8 mouse cellular contexts compared by ENCODE assay signal in the genomic region with DNA sequence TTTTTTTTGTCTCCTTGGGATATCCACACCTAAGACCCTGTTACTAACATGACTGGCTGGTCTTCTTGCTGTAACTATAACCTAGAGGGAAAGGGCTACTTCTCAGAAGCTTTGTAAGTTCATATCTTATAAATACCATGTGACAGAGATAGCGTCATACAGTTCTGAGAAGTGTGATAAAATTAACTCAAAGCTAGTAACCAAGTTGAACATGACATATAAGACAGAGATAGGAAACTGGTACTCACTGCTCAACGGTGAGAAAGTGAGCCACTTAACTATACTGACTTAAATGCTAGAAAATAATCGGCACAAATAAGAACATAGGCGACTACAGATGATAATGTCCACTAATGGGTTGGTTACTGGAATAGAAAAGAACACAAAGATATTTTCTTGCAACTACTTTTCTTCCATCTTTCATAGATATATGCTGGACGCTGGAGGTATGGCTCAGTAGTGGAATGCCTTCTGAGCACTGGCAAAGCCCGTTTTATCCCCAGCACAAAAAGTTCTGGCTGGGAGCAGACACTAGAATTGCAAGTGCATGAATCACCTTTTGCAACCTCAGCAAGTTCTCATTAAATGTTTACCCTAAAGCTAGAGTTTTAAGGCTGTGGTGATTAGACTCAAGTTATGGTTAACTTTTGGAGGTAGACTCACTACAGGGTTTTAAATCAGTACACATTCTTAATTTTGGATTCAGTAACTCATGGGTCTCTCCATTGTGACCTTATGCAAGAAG. TPM values are rescaled to one million over a fixed set of nuclear protein-coding genes. Genes with fewer than 3 reads are reported as not detected.
DNase-seq lines count a peak whose midpoint lies in the region; ATAC-seq and TF ChIP-seq lines count a peak whose summit lies in the region.
"Had no signal": no experiment of that assay in that cellular context is flagged by ENCODE, and none has a peak within 500 bp of the region (broad histone marks: within the 10 kb centered on the region; RNA-seq: fewer than 3 reads in every experiment).

No protein-coding gene starts in this region.

- H3K4me1 ChIP-seq in lung, postnatal 0 days (ENCODE audit: insufficient read depth, low read depth, low read length), result peaks cover 4% of the 10 kb centered on the region; the same call in 1 of the 2 replicates
- H3K4me1 ChIP-seq in forebrain, embryonic 11.5 days (replicated peaks; ENCODE audit: control insufficient read depth, insufficient read depth, low read length), result peaks cover 2% of the 10 kb centered on the region; the same call in 1 of the 2 replicates
- H3K4me1 ChIP-seq in limb, embryonic 15.5 days, result peaks cover 22% of the 10 kb centered on the region

- ATAC-seq in lung, postnatal 0 days, result no peak
- ATAC-seq in forebrain, embryonic 11.5 days (replicated peaks; ENCODE audit: low FRiP score), result no peak
- no peak for ATAC-seq in limb, embryonic 15.5 days (ENCODE audit: insufficient number of reproducible peaks, low FRiP score, low TSS enrichment, low read depth)

- H3K9me3 ChIP-seq in lung, postnatal 0 days (ENCODE audit: low read length), result no peaks in the 10 kb centered on the region
- H3K9me3 ChIP-seq in forebrain, embryonic 11.5 days (ENCODE audit: control insufficient read depth, low read length), result no peaks in the 10 kb centered on the region
- no peaks in the 10 kb centered on the region for H3K9me3 ChIP-seq in limb, embryonic 15.5 days

- no peak overlapping the region for H3K27ac ChIP-seq in lung, postnatal 0 days (ENCODE audit: low read length)
- no peak overlapping the region for H3K27ac ChIP-seq in forebrain, embryonic 11.5 days (ENCODE audit: low read depth, low read length)
- no peak overlapping the region for H3K27ac ChIP-seq in limb, embryonic 15.5 days

- WGBS in lung, postnatal 0 days, result 64% methylated on average over 6 of the region's 6 CpGs
- 85% methylated on average over 6 of the region's 6 CpGs for WGBS in forebrain, embryonic 11.5 days
- 75% methylated on average over 6 of the region's 6 CpGs for WGBS in limb, embryonic 15.5 days

- no peak for TF ChIP-seq CTCF in lung, postnatal 0 days (IDR thresholded peaks at IDR 0.05)

- no peak overlapping the region for H3K4me3 ChIP-seq in lung, postnatal 0 days (ENCODE audit: low read depth, low read length)
- H3K4me3 ChIP-seq in forebrain, embryonic 11.5 days (ENCODE audit: low read depth, low read length), result no peak overlapping the region; the same call in 1 of the 2 replicates
- peak overlapping the region; percentile 97 for H3K4me3 ChIP-seq in limb, embryonic 15.5 days

- no peaks in the 10 kb centered on the region for H3K27me3 ChIP-seq in lung, postnatal 0 days (replicated peaks; ENCODE audit: insufficient read depth, low read length)
- no peaks in the 10 kb centered on the region for H3K27me3 ChIP-seq in forebrain, embryonic 11.5 days (ENCODE audit: control insufficient read depth, insufficient read depth, low read length)
- no peaks in the 10 kb centered on the region for H3K27me3 ChIP-seq in limb, embryonic 15.5 days

- H3K4me2 ChIP-seq in lung, postnatal 0 days (replicated peaks; ENCODE audit: low read depth, low read length), result peak overlapping the region; percentile 83; the same call in 1 of the 2 replicates
- H3K4me2 ChIP-seq in forebrain, embryonic 11.5 days (ENCODE audit: low read depth, low read length, severe bottlenecking), result peak overlapping the region; percentile 63; the same call in 1 of the 2 replicates
- peak overlapping the region; percentile 56 for H3K4me2 ChIP-seq in limb, embryonic 15.5 days

- 0 out of 2 replicates have a peak, but pooled peaks have one; percentile 50 for TF ChIP-seq EP300 in lung, postnatal 0 days (IDR thresholded peaks at IDR 0.05)

- DNase-seq in lung, postnatal 0 days (ENCODE audit: low spot score), result no peak
- no peak for DNase-seq in lung, postnatal 25 days (ENCODE audit: low spot score)
- DNase-seq in forebrain, embryonic 11.5 days (ENCODE audit: low spot score), result no peak
- no peak for DNase-seq in thymus, postnatal 0 days (ENCODE audit: low spot score)
- DNase-seq in urinary bladder, postnatal 14 days (ENCODE audit: low spot score), result no peak
- DNase-seq in frontal cortex, postnatal 14 days (ENCODE audit: low spot score in 2 of 2), result no peak
- DNase-seq: adrenal gland, adult 2 months had no signal

- H3K36me3 ChIP-seq in lung, postnatal 0 days (ENCODE audit: insufficient read depth, low read length), result peaks cover 22% of the 10 kb centered on the region
- H3K36me3 ChIP-seq in forebrain, embryonic 11.5 days (ENCODE audit: control insufficient read depth, insufficient read depth, low read length), result no peaks in the 10 kb centered on the region
- H3K36me3 ChIP-seq in limb, embryonic 15.5 days, result peaks cover 33% of the 10 kb centered on the region

- H3K9ac ChIP-seq in lung, postnatal 0 days (replicated peaks; ENCODE audit: low read depth), result no peak overlapping the region
- H3K9ac ChIP-seq in forebrain, embryonic 11.5 days (ENCODE audit: low read length), result no peak overlapping the region; the same call in 1 of the 2 replicates
- H3K9ac ChIP-seq in limb, embryonic 15.5 days, result no peak overlapping the region

RNA-seq across cellular contexts. Expression of gene Nek9, which starts 1.4 kb away (rescaled TPM):
- 11.1 and 11.5 TPM in 2 replicates for polyA plus RNA-seq in lung, postnatal 0 days (2015; fragmentation: Nextera tagmentation; extraction: Ambion mirVana)
- 13.8 and 14.0 TPM in 2 replicates for polyA plus RNA-seq in forebrain, embryonic 11.5 days (2014; fragmentation: Nextera tagmentation; extraction: Ambion mirVana)
- 17.4 and 23.1 TPM in 2 replicates for polyA plus RNA-seq in limb, embryonic 15.5 days (2015; fragmentation: Nextera tagmentation; extraction: Ambion mirVana)
- 12.7 and 13.1 TPM in 2 replicates for polyA plus RNA-seq in thymus, postnatal 0 days (2015; fragmentation: Nextera tagmentation; extraction: Ambion mirVana)

RNA-seq across cellular contexts. Expression of gene Tmed10, which starts 36.9 kb away (rescaled TPM):
- polyA plus RNA-seq in lung, postnatal 0 days (2015; fragmentation: Nextera tagmentation; extraction: Ambion mirVana), result 329 and 354 TPM in 2 replicates
- polyA plus RNA-seq in forebrain, embryonic 11.5 days (2014; fragmentation: Nextera tagmentation; extraction: Ambion mirVana), result 229 and 244 TPM in 2 replicates
- polyA plus RNA-seq in limb, embryonic 15.5 days (2015; fragmentation: Nextera tagmentation; extraction: Ambion mirVana), result 361 and 367 TPM in 2 replicates
- 231 and 242 TPM in 2 replicates for polyA plus RNA-seq in thymus, postnatal 0 days (2015; fragmentation: Nextera tagmentation; extraction: Ambion mirVana)

RNA-seq across cellular contexts. Expression of gene Zc2hc1c, which starts 49.3 kb away (rescaled TPM):
- 2.6 and 2.7 TPM in 2 replicates for polyA plus RNA-seq in lung, postnatal 0 days (2015; fragmentation: Nextera tagmentation; extraction: Ambion mirVana)
- 1.2 and 1.8 TPM in 2 replicates for polyA plus RNA-seq in forebrain, embryonic 11.5 days (2014; fragmentation: Nextera tagmentation; extraction: Ambion mirVana)
- polyA plus RNA-seq in limb, embryonic 15.5 days (2015; fragmentation: Nextera tagmentation; extraction: Ambion mirVana), result 1.9 and 2.2 TPM in 2 replicates
- 0.23 and 0.29 TPM in 2 replicates for polyA plus RNA-seq in thymus, postnatal 0 days (2015; fragmentation: Nextera tagmentation; extraction: Ambion mirVana)

RNA-seq across cellular contexts. Expression of gene Acyp1, which starts 49.5 kb away (rescaled TPM):
- polyA plus RNA-seq in lung, postnatal 0 days (2015; fragmentation: Nextera tagmentation; extraction: Ambion mirVana), result 54.9 and 68.2 TPM in 2 replicates
- 53.6 and 61.9 TPM in 2 replicates for polyA plus RNA-seq in forebrain, embryonic 11.5 days (2014; fragmentation: Nextera tagmentation; extraction: Ambion mirVana)
- 41.8 and 42.0 TPM in 2 replicates for polyA plus RNA-seq in limb, embryonic 15.5 days (2015; fragmentation: Nextera tagmentation; extraction: Ambion mirVana)
- 122 and 136 TPM in 2 replicates for polyA plus RNA-seq in thymus, postnatal 0 days (2015; fragmentation: Nextera tagmentation; extraction: Ambion mirVana)
